Comparison of ENCODE assay signal across 10 mouse cellular contexts in genomic region chr17:86283741-86284140, GRCm38 (mm10).
DNase-seq lines count a peak whose midpoint lies in the region; ATAC-seq and TF ChIP-seq lines count a peak whose summit lies in the region.
"Had no signal": no experiment of that assay in that cellular context is flagged by ENCODE, and none has a peak within 500 bp of the region (broad histone marks: within the 10 kb centered on the region; RNA-seq: fewer than 3 reads in every experiment).

No protein-coding gene starts in this region.

- 4% methylated on average over 5 of the region's 5 CpGs for WGBS in liver, embryonic 13.5 days (ENCODE audit: insufficient replicate concordance)
- WGBS in small intestine, adult 2 months, result 30% methylated on average over 5 of the region's 5 CpGs

- TF ChIP-seq CTCF in small intestine, adult 2 months (IDR thresholded peaks at IDR 0.05; ENCODE audit: extremely low read depth, insufficient read length, insufficient replicate concordance, low read depth, low read length), result no peak

- no peaks in the 10 kb centered on the region for H3K27me3 ChIP-seq in liver, embryonic 13.5 days
- no peaks in the 10 kb centered on the region for H3K27me3 ChIP-seq in small intestine, adult 2 months (ENCODE audit: control insufficient read depth, insufficient read depth, low read length)
- H3K27me3 ChIP-seq: midbrain, embryonic 12.5 days had no signal

- H3K9ac ChIP-seq in liver, embryonic 13.5 days, result no peak overlapping the region
- H3K9ac ChIP-seq: midbrain, embryonic 12.5 days had no signal

- no peaks in the 10 kb centered on the region for H3K36me3 ChIP-seq in liver, embryonic 13.5 days
- H3K36me3 ChIP-seq in small intestine, adult 2 months (ENCODE audit: control insufficient read depth, insufficient read depth, low read length), result no peaks in the 10 kb centered on the region
- H3K36me3 ChIP-seq: midbrain, embryonic 12.5 days had no signal

- H3K4me2 ChIP-seq in liver, embryonic 13.5 days, result no peak overlapping the region
- H3K4me2 ChIP-seq: midbrain, embryonic 12.5 days had no signal

- H3K4me3 ChIP-seq in liver, embryonic 13.5 days (replicated peaks), result no peak overlapping the region
- H3K4me3 ChIP-seq in small intestine, adult 2 months (ENCODE audit: low read depth, low read length), result no peak overlapping the region
- H3K4me3 ChIP-seq: midbrain, embryonic 12.5 days had no signal

- peaks cover 17% of the 10 kb centered on the region; the same call in 1 of the 2 replicates for H3K4me1 ChIP-seq in liver, embryonic 13.5 days (replicated peaks)
- H3K4me1 ChIP-seq in small intestine, adult 2 months (ENCODE audit: control insufficient read depth, insufficient read depth, insufficient read length, low read length), result peaks cover 51% of the 10 kb centered on the region

- DNase-seq in adrenal gland, adult 2 months, result peak; percentile 25
- no peak for DNase-seq in adrenal gland, postnatal 25 days
- DNase-seq in liver, embryonic 13.5 days, result no peak
- DNase-seq in liver, result no peak
- peak; percentile 33 for DNase-seq in kidney, adult 9 months
- DNase-seq in layer of hippocampus, adult 9-10 months (ENCODE audit: low spot score), result no peak
- no peak for DNase-seq in layer of hippocampus, adult 11-12 months (ENCODE audit: low spot score)
- DNase-seq: embryo, embryonic 11 days had no signal

- peak; percentile 34; the same call in 1 of the 2 replicates for ATAC-seq in liver, embryonic 13.5 days (ENCODE audit: low read depth)

- no peak for TF ChIP-seq POLR2A in small intestine, adult 2 months (IDR thresholded peaks at IDR 0.05; ENCODE audit: low read depth, low read length)

- no peaks in the 10 kb centered on the region for H3K9me3 ChIP-seq in liver, embryonic 13.5 days (replicated peaks)
- H3K9me3 ChIP-seq: midbrain, embryonic 12.5 days had no signal

- H3K27ac ChIP-seq in liver, embryonic 13.5 days, result no peak overlapping the region
- H3K27ac ChIP-seq in small intestine, adult 2 months (ENCODE audit: insufficient read depth, low read depth, low read length), result peak overlapping the region; percentile 41
- H3K27ac ChIP-seq: midbrain, embryonic 12.5 days had no signal

Comparison
In these comparisons a context has a peak if more than half of its experiments do, and no peak if none do; other contexts are left out.
1. DNase-seq: peak in adrenal gland, adult 2 months (single experiment) and kidney, adult 9 months (single experiment); none in adrenal gland, postnatal 25 days (single experiment), liver, embryonic 13.5 days (single experiment), liver (single experiment), layer of hippocampus, adult 9-10 months (single experiment) and layer of hippocampus, adult 11-12 months (single experiment).